Mouse (Mus musculus) lung, postnatal 0 days (tissue): ENCODE measurements around the gene Tspan2. TPM values are rescaled to one million over a fixed set of nuclear protein-coding genes. Genes with fewer than 3 reads are reported as not detected.

Source experiments
- ATAC-seq: fragments of 200-750 bp; cut with Nextera tagmentation; 2 replicates; pipeline ENCODE4 v1.8.0; 2017; ENCODE audit warnings: moderate library complexity
- DNase-seq: peaks from one replicate; pipeline ENCODE4 v3.0.0-alpha.2; 2016; ENCODE audit warnings: low spot score
- H3K27ac ChIP-seq: fragments of 300-500 bp; sonication (generic); 2 replicates; pipeline ENCODE4 v1.5.1; 2014; ENCODE audit warnings: antibody characterized with exemption, mild to moderate bottlenecking, low read length, mixed read lengths
- H3K27me3 ChIP-seq: fragments of 300-500 bp; sonication (generic); replicated peaks from 2 replicates; pipeline ENCODE4 v1.6.1; 2014; ENCODE audit warnings: low read length, mixed read lengths; ENCODE audit not compliant: insufficient read depth
- H3K36me3 ChIP-seq: fragments of 300-500 bp; sonication (generic); 2 replicates; pipeline ENCODE4 v1.6.1; 2014; ENCODE audit warnings: low read length, mixed read lengths; ENCODE audit not compliant: insufficient read depth
- H3K4me1 ChIP-seq: fragments of 300-500 bp; sonication (generic); 2 replicates; pipeline ENCODE4 v1.6.1; 2014; ENCODE audit warnings: antibody characterized with exemption, low read depth, low read length, mixed read lengths; ENCODE audit not compliant: insufficient read depth
- H3K4me2 ChIP-seq: fragments of 300-500 bp; sonication (generic); replicated peaks from 2 replicates; pipeline ENCODE4 v1.6.1; 2014; ENCODE audit warnings: low read depth, mild to moderate bottlenecking, low read length, moderate library complexity, mixed read lengths
- H3K4me3 ChIP-seq: fragments of 300-500 bp; sonication (generic); 2 replicates; pipeline ENCODE4 v1.5.1; 2014; ENCODE audit warnings: low read depth, low read length
- H3K9ac ChIP-seq: fragments of 300-500 bp; sonication (generic); replicated peaks from 2 replicates; pipeline ENCODE4 v1.6.1; 2014; ENCODE audit warnings: low read depth, mild to moderate bottlenecking
- H3K9me3 ChIP-seq: fragments of 300-500 bp; sonication (generic); 2 replicates; pipeline ENCODE4 v1.6.1; 2016; ENCODE audit warnings: low read length, mixed read lengths
- CTCF ChIP-seq: IDR thresholded peaks from 2 replicates; pipeline ENCODE4 v1.5.1; 2016; ENCODE audit warnings: antibody characterized with exemption, mild to moderate bottlenecking
- EP300 ChIP-seq: IDR thresholded peaks from 2 replicates; pipeline ENCODE4 v1.6.1; 2016; ENCODE audit warnings: antibody characterized with exemption, mild to moderate bottlenecking, control low read depth
- WGBS: fragments of 180-500 bp; shearing (Covaris S2); extraction: QIAGEN DNeasy Blood & Tissue Kit; methylation state at CpG from one replicate; pipeline ENCODE4 v1.1.7; 2014; 5-methylcytosine and 5-hydroxymethylcytosine counted together
- polyA plus RNA-seq: library from polyadenylated mRNA; unstranded; fragments of >200 nt; fragmentation: Nextera tagmentation; extraction: Ambion mirVana; gene quantifications from 2 replicates; pipeline ENCODE4 v1.2.1, GENCODE M21; 2015

The Tspan2 gene
- polyA plus RNA-seq, 1 experiment from 2014 or later, result 86.9 TPM

GRCm38 (mm10) chr3:102764850-102765249, 30.5 kb downstream of the Tspan2 start:
- peaks cover 18% of the 10 kb centered on the region for H3K36me3 ChIP-seq
- no peaks in the 10 kb centered on the region for H3K4me1 ChIP-seq
- H3K4me2 ChIP-seq, result no peak overlapping the region
- DNase-seq (no peak), ATAC-seq (no peak)
- H3K4me3 ChIP-seq, result no peak overlapping the region
- no peak overlapping the region for H3K9ac ChIP-seq
- H3K9me3 ChIP-seq, result no peaks in the 10 kb centered on the region
- 56% methylated on average over 7 of the region's 7 CpGs for WGBS
- H3K27ac ChIP-seq, result no peak overlapping the region
- H3K27me3 ChIP-seq, result no peaks in the 10 kb centered on the region
- no peak for TF ChIP-seq CTCF
- no peak for TF ChIP-seq EP300

DNA sequence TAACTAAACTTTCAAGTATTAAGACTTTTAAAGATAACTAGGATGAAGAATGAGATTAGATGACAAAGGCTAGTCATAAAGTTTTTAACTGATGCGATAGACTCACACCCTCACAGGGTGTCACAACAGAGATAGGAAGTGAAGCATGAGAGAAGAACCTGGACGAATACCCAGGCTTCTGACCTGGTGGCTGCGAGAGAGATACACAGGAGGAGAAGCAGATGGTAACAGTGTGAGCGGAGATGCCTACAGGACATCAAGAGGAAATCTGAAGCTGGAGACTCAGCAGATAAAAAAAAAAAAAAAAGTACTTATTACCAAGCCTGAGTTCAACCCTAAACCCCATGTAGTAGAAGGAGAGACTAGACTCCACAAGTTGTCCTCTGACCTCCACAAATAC, 38.7 kb downstream of the Tspan2 start:
- H3K36me3 ChIP-seq, result peaks cover 4% of the 10 kb centered on the region; the same call in 1 of the 2 replicates
- no peak overlapping the region for H3K27ac ChIP-seq
- H3K4me1 ChIP-seq, result no peaks in the 10 kb centered on the region
- H3K4me3 ChIP-seq, result no peak overlapping the region
- H3K27me3 ChIP-seq, result no peaks in the 10 kb centered on the region
- ATAC-seq (no peak), DNase-seq (no peak)
- no peak overlapping the region for H3K9ac ChIP-seq
- 69% methylated on average over 4 of the region's 4 CpGs for WGBS
- no peak overlapping the region for H3K4me2 ChIP-seq
- no peaks in the 10 kb centered on the region for H3K9me3 ChIP-seq
- TF ChIP-seq CTCF, result no peak
- no peak for TF ChIP-seq EP300

DNA sequence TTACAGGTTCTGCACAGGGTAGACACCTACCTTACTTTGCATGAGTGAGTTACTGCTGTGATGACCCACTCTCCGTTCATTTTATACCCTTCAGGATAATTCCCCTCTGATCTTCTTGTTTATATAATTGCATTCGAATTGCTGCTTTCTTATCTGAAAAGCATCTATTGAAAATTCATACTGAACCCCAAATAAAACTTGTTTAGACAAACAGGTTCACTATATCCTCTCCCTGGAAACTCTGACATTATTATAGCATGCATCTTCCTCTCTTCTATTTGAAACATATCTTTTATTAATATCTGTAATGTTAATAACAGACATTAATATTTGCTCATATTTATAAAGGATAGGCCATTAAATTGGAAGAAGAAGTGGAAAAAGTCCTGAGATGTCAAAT, 48.3 kb downstream of the Tspan2 start, which contains the start of gene Tshb:
Tshb (minus strand) TSS at position 101 of the 400 bp plus-strand sequence.
- 60% methylated on average over 2 of the region's 2 CpGs for WGBS
- no peaks in the 10 kb centered on the region for H3K4me1 ChIP-seq

GRCm38 (mm10) chr3:102787369-102787768, 53.0 kb downstream of the Tspan2 start:
- H3K27me3 ChIP-seq, result no peaks in the 10 kb centered on the region
- H3K27ac ChIP-seq, result no peak overlapping the region
- H3K36me3 ChIP-seq, result no peaks in the 10 kb centered on the region
- DNase-seq, result no peak
- no peaks in the 10 kb centered on the region for H3K9me3 ChIP-seq
- no peak for ATAC-seq
- TF ChIP-seq CTCF, result peak; percentile 35; the same call in 1 of the 2 replicates
- no peak for TF ChIP-seq EP300
- H3K9ac ChIP-seq, result no peak overlapping the region
- no peaks in the 10 kb centered on the region for H3K4me1 ChIP-seq
- 35% methylated on average over 4 of the region's 4 CpGs for WGBS
- H3K4me2 ChIP-seq, result no peak overlapping the region
- no peak overlapping the region for H3K4me3 ChIP-seq

More for the DNA sequence above, 48.3 kb downstream of the Tspan2 start, which contains the start of gene Tshb:
- Histone ChIP-seq H3K27ac (no peak within 1 kb of the TSS), H3K9me3 (no peaks in the 10 kb centered on the region), H3K4me2 (no peak within 1 kb of the TSS), H3K27me3 (no peaks in the 10 kb centered on the region), H3K9ac (no peak within 1 kb of the TSS), H3K4me3 (no peak within 1 kb of the TSS), H3K36me3 (no peaks in the 10 kb centered on the region)
- TF ChIP-seq EP300, result no peak
- no peak for TF ChIP-seq CTCF
- DNase-seq (no peak), ATAC-seq (no peak)

- Histone ChIP-seq H3K9me3 (no peaks in the 10 kb centered on the region), H3K36me3 (no peaks in the 10 kb centered on the region), H3K4me3 (no peak overlapping the region), H3K27me3 (no peaks in the 10 kb centered on the region), H3K27ac (no peak overlapping the region), H3K9ac (no peak overlapping the region), H3K4me1 (no peaks in the 10 kb centered on the region), H3K4me2 (no peak overlapping the region)
- ATAC-seq (no peak; the same call in 1 of the 2 replicates), DNase-seq (peak; percentile 85)
- 3% methylated on average over 3 of the region's 3 CpGs for WGBS
- no peak for TF ChIP-seq EP300
- TF ChIP-seq CTCF, result peak; percentile 89
These were observed 69.6 kb downstream of the Tspan2 start for GRCm38 (mm10) chr3:102803937-102804336.

DNA sequence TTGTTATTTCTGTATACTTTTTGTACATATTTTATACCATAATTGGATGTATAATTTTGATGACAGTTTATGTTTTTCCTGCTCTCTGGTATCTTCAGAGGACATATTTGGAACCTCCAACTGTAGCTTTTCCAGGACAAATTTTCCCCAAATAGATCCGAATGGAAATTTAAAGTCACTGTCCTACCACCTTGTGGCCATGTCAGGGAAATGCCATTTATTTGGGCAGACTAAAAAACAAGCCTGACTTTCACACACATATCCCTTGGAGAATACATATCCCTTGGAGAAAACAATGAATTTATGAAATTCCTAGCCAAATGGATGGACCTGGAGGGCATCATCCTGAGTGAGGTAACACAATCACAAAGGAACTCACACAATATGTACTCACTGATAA, 108.1 kb downstream of the Tspan2 start:
- no peaks in the 10 kb centered on the region for H3K36me3 ChIP-seq
- no peak overlapping the region for H3K4me2 ChIP-seq
- H3K9me3 ChIP-seq, result no peaks in the 10 kb centered on the region
- no peaks in the 10 kb centered on the region for H3K27me3 ChIP-seq
- H3K9ac ChIP-seq, result no peak overlapping the region
- no peak for TF ChIP-seq EP300
- TF ChIP-seq CTCF, result peak; percentile 40
- no peak overlapping the region for H3K4me3 ChIP-seq
- DNase-seq (no peak), ATAC-seq (no peak)
- no peaks in the 10 kb centered on the region for H3K4me1 ChIP-seq
- WGBS, result 29% methylated on average over 1 of the region's 1 CpGs
- no peak overlapping the region for H3K27ac ChIP-seq

- no peak overlapping the region for H3K4me2 ChIP-seq
- no peak overlapping the region for H3K9ac ChIP-seq
- no peak for TF ChIP-seq CTCF
- TF ChIP-seq EP300, result no peak
- DNase-seq (no peak), ATAC-seq (no peak)
- H3K4me1 ChIP-seq, result no peaks in the 10 kb centered on the region
- no peak overlapping the region for H3K27ac ChIP-seq
- H3K9me3 ChIP-seq, result no peaks in the 10 kb centered on the region
- no peaks in the 10 kb centered on the region for H3K36me3 ChIP-seq
- H3K4me3 ChIP-seq, result no peak overlapping the region
- no peaks in the 10 kb centered on the region for H3K27me3 ChIP-seq
These were observed 114.3 kb downstream of the Tspan2 start for GRCm38 (mm10) chr3:102848661-102849060.

Other genes starting within 250 kb of the Tspan2 start
- 8.8 and 9.0 TPM in 2 replicates for gene Tshb, start 48.2 kb downstream of the Tspan2 start, polyA plus RNA-seq
- not detected in 2 replicates for gene Sycp1, start 201.6 kb downstream of the Tspan2 start, polyA plus RNA-seq
- gene Nr1h5, start 229.6 kb downstream of the Tspan2 start, polyA plus RNA-seq, result 0.06 TPM in 1 of 2 replicates, not detected in the other